Mouse (Mus musculus): ENCODE measurements around the gene Phc2.

- TF ChIP-seq EP300 (IDR thresholded peaks at IDR 0.05; ENCODE audit: low read depth) (no peak), CTCF (IDR thresholded peaks at IDR 0.05; ENCODE audit: low read depth) (peak; percentile 49)
Observed at GRCm38 (mm10) chr4:128751006-128751405, 96.5 kb downstream of the Phc2 start.
